Mouse (Mus musculus): ENCODE measurements around the gene Dock4.
A peak's percentile ranks its signal among the peaks of the same experiment; 100 is the strongest.

Dock4 gene

GRCm38 (mm10) chr12:40445648-40446449 lies at the start of gene Dock4, which contains the start of gene Zfp277:
TSS of gene Dock4 (plus strand) at chr12:40445952.
TSS of gene Zfp277 (minus strand) at chr12:40445902.
- DNase-seq (ENCODE audit: extremely low read depth, low read depth, low spot score): peak; percentile 91

- DNase-seq (ENCODE audit: extremely low read depth, low read depth, low spot score): no peak
Measured at GRCm38 (mm10) chr12:40398916-40399315, 46.8 kb upstream of the Dock4 start.

- no peak for DNase-seq (ENCODE audit: extremely low read depth, low read depth, low spot score)
Measured at GRCm38 (mm10) chr12:40399386-40399785, 46.4 kb upstream of the Dock4 start.

- no peak for DNase-seq (ENCODE audit: extremely low read depth, low read depth, low spot score)
Measured at GRCm38 (mm10) chr12:40399812-40400211, 45.9 kb upstream of the Dock4 start.

GRCm38 (mm10) chr12:40414682-40415311 lies 31.0 kb upstream of the Dock4 start:
- no peak for DNase-seq (ENCODE audit: extremely low read depth, low read depth, low spot score)

GRCm38 (mm10) chr12:40415312-40415925 lies 30.3 kb upstream of the Dock4 start:
- DNase-seq (ENCODE audit: extremely low read depth, low read depth, low spot score): no peak

GRCm38 (mm10) chr12:40417257-40417656 lies 28.5 kb upstream of the Dock4 start:
- DNase-seq (ENCODE audit: extremely low read depth, low read depth, low spot score): no peak

- no peak for DNase-seq (ENCODE audit: extremely low read depth, low read depth, low spot score)
Measured at GRCm38 (mm10) chr12:40424991-40425390, 20.8 kb upstream of the Dock4 start.

- no peak for DNase-seq (ENCODE audit: extremely low read depth, low read depth, low spot score)
Measured at GRCm38 (mm10) chr12:40427606-40428005, 18.1 kb upstream of the Dock4 start.

- no peak for DNase-seq (ENCODE audit: extremely low read depth, low read depth, low spot score)
Measured at GRCm38 (mm10) chr12:40429976-40430375, 15.8 kb upstream of the Dock4 start.

GRCm38 (mm10) chr12:40431075-40431474 lies 14.7 kb upstream of the Dock4 start:
- no peak for DNase-seq (ENCODE audit: extremely low read depth, low read depth, low spot score)

- no peak for DNase-seq (ENCODE audit: extremely low read depth, low read depth, low spot score)
Measured at GRCm38 (mm10) chr12:40434101-40434500, 11.7 kb upstream of the Dock4 start.

- DNase-seq (ENCODE audit: extremely low read depth, low read depth, low spot score): no peak
Measured at GRCm38 (mm10) chr12:40438049-40438448, 7.7 kb upstream of the Dock4 start.

- DNase-seq (ENCODE audit: extremely low read depth, low read depth, low spot score): no peak
Measured at GRCm38 (mm10) chr12:40445206-40445605, 546 bp upstream of the Dock4 start.

GRCm38 (mm10) chr12:40446450-40447381 lies 964 bp downstream of the Dock4 start:
- no peak for DNase-seq (ENCODE audit: extremely low read depth, low read depth, low spot score)

GRCm38 (mm10) chr12:40447561-40448355 lies 2.0 kb downstream of the Dock4 start:
- DNase-seq (ENCODE audit: extremely low read depth, low read depth, low spot score): no peak

GRCm38 (mm10) chr12:40449119-40449795 lies 3.5 kb downstream of the Dock4 start:
- no peak for DNase-seq (ENCODE audit: extremely low read depth, low read depth, low spot score)

GRCm38 (mm10) chr12:40456517-40456916 lies 10.8 kb downstream of the Dock4 start:
- DNase-seq (ENCODE audit: extremely low read depth, low read depth, low spot score): no peak

- DNase-seq (ENCODE audit: extremely low read depth, low read depth, low spot score): no peak
Measured at GRCm38 (mm10) chr12:40458977-40459376, 13.2 kb downstream of the Dock4 start.

Measured in fat pad, adult 2 months (tissue).